Mouse (Mus musculus) bone marrow, adult 2 months (tissue): Measurements from ENCODE around the gene Nfkb1.

ENCODE experiments used
- CTCF ChIP-seq: fragments of 200-500 bp; IDR thresholded peaks from 2 replicates; pipeline ENCODE4 v1.5.1; 2011; ENCODE audit warnings: low read length, control low read depth; ENCODE audit not compliant: control insufficient read depth, insufficient read depth
- POLR2A ChIP-seq: fragments of 200-500 bp; IDR thresholded peaks from 2 replicates; pipeline ENCODE4 v1.6.1; 2011; ENCODE audit warnings: low read depth, mild to moderate bottlenecking, control low read depth, low read length, borderline replicate concordance; ENCODE audit not compliant: control insufficient read depth

- no peak for TF ChIP-seq CTCF
- TF ChIP-seq POLR2A: no peak
Measured at GRCm38 (mm10) chr3:135579179-135579578, 112.2 kb downstream of the Nfkb1 start.
